Mouse (Mus musculus): ENCODE data around the gene Pmpcb.
A peak's percentile ranks its signal among the peaks of the same experiment; 100 is the strongest.

- no peak for TF ChIP-seq CTCF (IDR thresholded peaks at IDR 0.05; ENCODE audit: control insufficient read depth, insufficient read depth, insufficient read length)
- peak; percentile 80 for TF ChIP-seq CEBPB (IDR thresholded peaks at IDR 0.05; ENCODE audit: low read depth)
- TF ChIP-seq MAX (IDR thresholded peaks at IDR 0.05) = peak; percentile 53
- TF ChIP-seq MYOG (IDR thresholded peaks at IDR 0.05; ENCODE audit: control insufficient read depth, extremely low read depth, insufficient read length) = no peak
- TF ChIP-seq USF1 (IDR thresholded peaks at IDR 0.05; ENCODE audit: low read depth) = peak; percentile 99
Measured at GRCm38 (mm10) chr5:21701351-21702008, 35.5 kb upstream of the Pmpcb start, which contains the start of gene Napepld.

Measured in C2C12 (cell line).